Mouse (Mus musculus): ENCODE data around the gene Zfp148. TPM values are rescaled to one million over a fixed set of nuclear protein-coding genes. Genes with fewer than 3 reads are reported as not detected.
A peak's percentile ranks its signal among the peaks of the same experiment; 100 is the strongest.

Zfp148 gene
- polyA plus RNA-seq, 1 experiment from 2014 or later = 57.2 TPM

- WGBS = 37% methylated on average over 4 of the region's 4 CpGs
- Histone ChIP-seq H3K4me3 (ENCODE audit: low read length) (no peak overlapping the region), H3K27ac (ENCODE audit: low read length) (no peak overlapping the region), H3K9ac (ENCODE audit: low read length) (no peak overlapping the region), H3K36me3 (ENCODE audit: control insufficient read depth, insufficient read depth, low read length) (no peaks in the 10 kb centered on the region), H3K27me3 (ENCODE audit: control insufficient read depth, insufficient read depth, low read depth, low read length) (no peaks in the 10 kb centered on the region), H3K9me3 (ENCODE audit: control insufficient read depth, low read length) (no peaks in the 10 kb centered on the region), H3K4me2 (ENCODE audit: low read depth, low read length) (no peak overlapping the region), H3K4me1 (replicated peaks; ENCODE audit: control insufficient read depth, insufficient read depth, low read length) (peaks cover 9% of the 10 kb centered on the region)
- ATAC-seq (ENCODE audit: low read depth) = no peak
These were observed 141.9 kb downstream of the Zfp148 start for GRCm38 (mm10) chr16:33522516-33522915.

- H3K9ac ChIP-seq (ENCODE audit: low read length) = no peak overlapping the region
- no peak overlapping the region for H3K27ac ChIP-seq (ENCODE audit: low read length)
- H3K9me3 ChIP-seq (ENCODE audit: control insufficient read depth, low read length) = peaks cover 3% of the 10 kb centered on the region; the same call in 1 of the 2 replicates
- ATAC-seq (ENCODE audit: low read depth) = no peak
- no peak overlapping the region for H3K4me2 ChIP-seq (ENCODE audit: low read depth, low read length)
- H3K4me3 ChIP-seq (ENCODE audit: low read length) = no peak overlapping the region
- H3K4me1 ChIP-seq (replicated peaks; ENCODE audit: control insufficient read depth, insufficient read depth, low read length) = no peaks in the 10 kb centered on the region
- 67% methylated on average over 10 of the region's 10 CpGs for WGBS
- H3K36me3 ChIP-seq (ENCODE audit: control insufficient read depth, insufficient read depth, low read length) = no peaks in the 10 kb centered on the region
- H3K27me3 ChIP-seq (ENCODE audit: control insufficient read depth, insufficient read depth, low read depth, low read length) = no peaks in the 10 kb centered on the region
These were observed 142.9 kb downstream of the Zfp148 start for GRCm38 (mm10) chr16:33523571-33523970.

GRCm38 (mm10) chr16:33529502-33530454 lies 149.1 kb downstream of the Zfp148 start:
- Histone ChIP-seq H3K4me2 (ENCODE audit: low read depth, low read length) (no peak overlapping the region), H3K27ac (ENCODE audit: low read length) (peak overlapping the region; percentile 44; the same call in 1 of the 2 replicates), H3K4me1 (replicated peaks; ENCODE audit: control insufficient read depth, insufficient read depth, low read length) (peaks cover 2% of the 10 kb centered on the region; the same call in 1 of the 2 replicates), H3K36me3 (ENCODE audit: control insufficient read depth, insufficient read depth, low read length) (no peaks in the 10 kb centered on the region), H3K9me3 (ENCODE audit: control insufficient read depth, low read length) (peaks cover 3% of the 10 kb centered on the region; the same call in 1 of the 2 replicates), H3K4me3 (ENCODE audit: low read length) (no peak overlapping the region), H3K9ac (ENCODE audit: low read length) (no peak overlapping the region), H3K27me3 (ENCODE audit: control insufficient read depth, insufficient read depth, low read depth, low read length) (no peaks in the 10 kb centered on the region)
- 53% methylated on average over 11 of the region's 11 CpGs for WGBS
- peak; percentile 28 for ATAC-seq (ENCODE audit: low read depth)

- no peak overlapping the region for H3K9ac ChIP-seq (ENCODE audit: low read length)
- no peak overlapping the region for H3K4me3 ChIP-seq (ENCODE audit: low read length)
- H3K4me1 ChIP-seq (replicated peaks; ENCODE audit: control insufficient read depth, insufficient read depth, low read length) = peaks cover 2% of the 10 kb centered on the region; the same call in 1 of the 2 replicates
- H3K27ac ChIP-seq (ENCODE audit: low read length) = no peak overlapping the region
- 68% methylated on average over 8 of the region's 8 CpGs for WGBS
- peaks cover 3% of the 10 kb centered on the region; the same call in 1 of the 2 replicates for H3K9me3 ChIP-seq (ENCODE audit: control insufficient read depth, low read length)
- no peak for ATAC-seq (ENCODE audit: low read depth)
- H3K27me3 ChIP-seq (ENCODE audit: control insufficient read depth, insufficient read depth, low read depth, low read length) = no peaks in the 10 kb centered on the region
- H3K4me2 ChIP-seq (ENCODE audit: low read depth, low read length) = no peak overlapping the region
- H3K36me3 ChIP-seq (ENCODE audit: control insufficient read depth, insufficient read depth, low read length) = no peaks in the 10 kb centered on the region
These were observed 150.5 kb downstream of the Zfp148 start for GRCm38 (mm10) chr16:33531184-33531583.

GRCm38 (mm10) chr16:33536456-33536855 lies 155.8 kb downstream of the Zfp148 start:
- Histone ChIP-seq H3K9ac (ENCODE audit: low read length) (no peak overlapping the region), H3K9me3 (ENCODE audit: control insufficient read depth, low read length) (no peaks in the 10 kb centered on the region), H3K4me3 (ENCODE audit: low read length) (no peak overlapping the region), H3K4me1 (replicated peaks; ENCODE audit: control insufficient read depth, insufficient read depth, low read length) (no peaks in the 10 kb centered on the region), H3K27ac (ENCODE audit: low read length) (no peak overlapping the region), H3K27me3 (ENCODE audit: control insufficient read depth, insufficient read depth, low read depth, low read length) (no peaks in the 10 kb centered on the region), H3K36me3 (ENCODE audit: control insufficient read depth, insufficient read depth, low read length) (no peaks in the 10 kb centered on the region), H3K4me2 (ENCODE audit: low read depth, low read length) (no peak overlapping the region)
- WGBS = 70% methylated on average over 8 of the region's 8 CpGs
- ATAC-seq (ENCODE audit: low read depth) = no peak

- Histone ChIP-seq H3K9ac (ENCODE audit: low read length) (no peak overlapping the region), H3K36me3 (ENCODE audit: control insufficient read depth, insufficient read depth, low read length) (no peaks in the 10 kb centered on the region), H3K4me1 (replicated peaks; ENCODE audit: control insufficient read depth, insufficient read depth, low read length) (no peaks in the 10 kb centered on the region), H3K27ac (ENCODE audit: low read length) (no peak overlapping the region), H3K27me3 (ENCODE audit: control insufficient read depth, insufficient read depth, low read depth, low read length) (no peaks in the 10 kb centered on the region), H3K4me2 (ENCODE audit: low read depth, low read length) (no peak overlapping the region), H3K4me3 (ENCODE audit: low read length) (no peak overlapping the region), H3K9me3 (ENCODE audit: control insufficient read depth, low read length) (no peaks in the 10 kb centered on the region)
- no peak for ATAC-seq (ENCODE audit: low read depth)
- 62% methylated on average over 21 of the region's 21 CpGs for WGBS
These were observed 157.0 kb downstream of the Zfp148 start for GRCm38 (mm10) chr16:33537499-33538225.

- WGBS = 81% methylated on average over 2 of the region's 2 CpGs
- Histone ChIP-seq H3K27me3 (ENCODE audit: control insufficient read depth, insufficient read depth, low read depth, low read length) (no peaks in the 10 kb centered on the region), H3K4me3 (ENCODE audit: low read length) (no peak overlapping the region), H3K36me3 (ENCODE audit: control insufficient read depth, insufficient read depth, low read length) (no peaks in the 10 kb centered on the region), H3K4me1 (replicated peaks; ENCODE audit: control insufficient read depth, insufficient read depth, low read length) (no peaks in the 10 kb centered on the region), H3K9ac (ENCODE audit: low read length) (no peak overlapping the region), H3K4me2 (ENCODE audit: low read depth, low read length) (no peak overlapping the region), H3K27ac (ENCODE audit: low read length) (no peak overlapping the region), H3K9me3 (ENCODE audit: control insufficient read depth, low read length) (no peaks in the 10 kb centered on the region)
- ATAC-seq (ENCODE audit: low read depth) = no peak
These were observed 163.7 kb downstream of the Zfp148 start for GRCm38 (mm10) chr16:33544346-33544745.

GRCm38 (mm10) chr16:33545530-33545929 lies 164.9 kb downstream of the Zfp148 start:
- Histone ChIP-seq H3K4me1 (replicated peaks; ENCODE audit: control insufficient read depth, insufficient read depth, low read length) (no peaks in the 10 kb centered on the region), H3K9me3 (ENCODE audit: control insufficient read depth, low read length) (no peaks in the 10 kb centered on the region), H3K36me3 (ENCODE audit: control insufficient read depth, insufficient read depth, low read length) (no peaks in the 10 kb centered on the region), H3K9ac (ENCODE audit: low read length) (no peak overlapping the region), H3K27ac (ENCODE audit: low read length) (no peak overlapping the region), H3K27me3 (ENCODE audit: control insufficient read depth, insufficient read depth, low read depth, low read length) (no peaks in the 10 kb centered on the region), H3K4me2 (ENCODE audit: low read depth, low read length) (no peak overlapping the region), H3K4me3 (ENCODE audit: low read length) (no peak overlapping the region)
- no peak for ATAC-seq (ENCODE audit: low read depth)
- 53% methylated on average over 4 of the region's 4 CpGs for WGBS

- Histone ChIP-seq H3K27me3 (ENCODE audit: control insufficient read depth, insufficient read depth, low read depth, low read length) (no peaks in the 10 kb centered on the region), H3K9me3 (ENCODE audit: control insufficient read depth, low read length) (no peaks in the 10 kb centered on the region), H3K4me3 (ENCODE audit: low read length) (no peak overlapping the region), H3K27ac (ENCODE audit: low read length) (no peak overlapping the region), H3K9ac (ENCODE audit: low read length) (no peak overlapping the region), H3K4me2 (ENCODE audit: low read depth, low read length) (no peak overlapping the region), H3K36me3 (ENCODE audit: control insufficient read depth, insufficient read depth, low read length) (no peaks in the 10 kb centered on the region), H3K4me1 (replicated peaks; ENCODE audit: control insufficient read depth, insufficient read depth, low read length) (no peaks in the 10 kb centered on the region)
- ATAC-seq (ENCODE audit: low read depth) = no peak
- WGBS = 67% methylated on average over 9 of the region's 9 CpGs
These were observed 173.2 kb downstream of the Zfp148 start for GRCm38 (mm10) chr16:33553689-33554342.

Measured in lung, embryonic 16.5 days (tissue).